Mouse (Mus musculus) hindbrain, embryonic 16.5 days (tissue): ENCODE data around the gene Mtch1. TPM values are rescaled to one million over a fixed set of nuclear protein-coding genes. Genes with fewer than 3 reads are reported as not detected.

Source experiments
- ATAC-seq: fragments of 200-750 bp; cut with Nextera tagmentation; 2 replicates; pipeline ENCODE4 v1.8.0; 2017; ENCODE audit warnings: moderate TSS enrichment, moderate library complexity
- H3K27ac ChIP-seq: fragments of 300-500 bp; sonication (generic); 2 replicates; pipeline ENCODE4 v1.5.1; 2014; ENCODE audit warnings: low read depth, mild to moderate bottlenecking, control low read depth, low read length, moderate library complexity
- H3K27me3 ChIP-seq: fragments of 300-500 bp; sonication (generic); replicated peaks from 2 replicates; pipeline ENCODE4 v1.6.1; 2014; ENCODE audit warnings: low read length; ENCODE audit not compliant: control insufficient read depth, insufficient read depth
- H3K36me3 ChIP-seq: fragments of 300-500 bp; sonication (generic); 2 replicates; pipeline ENCODE4 v1.6.1; 2014; ENCODE audit warnings: mild to moderate bottlenecking, low read length, moderate library complexity, mixed read lengths; ENCODE audit not compliant: control insufficient read depth, insufficient read depth
- H3K4me1 ChIP-seq: fragments of 300-500 bp; sonication (generic); 2 replicates; pipeline ENCODE4 v1.6.1; 2014; ENCODE audit warnings: low read depth, low read length; ENCODE audit not compliant: control insufficient read depth, insufficient read depth
- H3K4me2 ChIP-seq: fragments of 300-500 bp; sonication (generic); 2 replicates; pipeline ENCODE4 v1.6.1; 2014; ENCODE audit warnings: mild to moderate bottlenecking, low read length, control low read depth, moderate library complexity
- H3K4me3 ChIP-seq: fragments of 300-500 bp; sonication (generic); 2 replicates; pipeline ENCODE4 v1.5.1; 2014; ENCODE audit warnings: mild to moderate bottlenecking, low read length, control low read depth, moderate library complexity
- H3K9ac ChIP-seq: fragments of 300-500 bp; sonication (generic); 2 replicates; pipeline ENCODE4 v1.6.1; 2014; ENCODE audit warnings: low read depth, mild to moderate bottlenecking, control low read depth, low read length, moderate library complexity
- H3K9me3 ChIP-seq: fragments of 300-500 bp; sonication (generic); 2 replicates; pipeline ENCODE4 v1.6.1; 2014; ENCODE audit warnings: mild to moderate bottlenecking, low read length, moderate library complexity; ENCODE audit not compliant: control insufficient read depth
- WGBS: fragments of 180-500 bp; shearing (Covaris S2); extraction: QIAGEN DNeasy Blood & Tissue Kit; methylation state at CpG from one replicate; pipeline ENCODE4 v1.1.7; 2014; 5-methylcytosine and 5-hydroxymethylcytosine counted together
- polyA plus RNA-seq: library from polyadenylated mRNA; unstranded; fragments of >200 nt; fragmentation: Nextera tagmentation; extraction: Ambion mirVana; gene quantifications from 2 replicates; pipeline ENCODE4 v1.2.1, GENCODE M21; 2015

Gene Mtch1
- polyA plus RNA-seq, 1 experiment from 2014 or later, result 328 TPM

GRCm38 (mm10) chr17:29310056-29310623, 37.6 kb downstream of the Mtch1 start:
- WGBS, result 84% methylated on average over 21 of the region's 21 CpGs
- Histone ChIP-seq H3K4me2 (no peak overlapping the region), H3K36me3 (no peaks in the 10 kb centered on the region), H3K9me3 (no peaks in the 10 kb centered on the region), H3K27ac (no peak overlapping the region), H3K27me3 (no peaks in the 10 kb centered on the region), H3K4me1 (no peaks in the 10 kb centered on the region), H3K9ac (no peak overlapping the region), H3K4me3 (no peak overlapping the region)
- no peak for ATAC-seq

GRCm38 (mm10) chr17:29305871-29306270, 41.9 kb downstream of the Mtch1 start:
- Histone ChIP-seq H3K4me2 (no peak overlapping the region), H3K27ac (no peak overlapping the region), H3K9ac (no peak overlapping the region), H3K4me1 (no peaks in the 10 kb centered on the region), H3K9me3 (no peaks in the 10 kb centered on the region), H3K36me3 (0 out of 2 replicates have a peak, but pooled peaks cover 11% of the 10 kb centered on the region), H3K27me3 (no peaks in the 10 kb centered on the region), H3K4me3 (no peak overlapping the region)
- WGBS, result 61% methylated on average over 7 of the region's 7 CpGs
- ATAC-seq, result no peak

GRCm38 (mm10) chr17:29305058-29305806, 42.5 kb downstream of the Mtch1 start:
- 23% methylated on average over 15 of the region's 15 CpGs for WGBS
- no peak for ATAC-seq

GRCm38 (mm10) chr17:29304376-29305057, 43.2 kb downstream of the Mtch1 start:
- H3K4me2 ChIP-seq, result no peak overlapping the region
- no peaks in the 10 kb centered on the region for H3K4me1 ChIP-seq
- 68% methylated on average over 13 of the region's 13 CpGs for WGBS
- H3K27me3 ChIP-seq, result no peaks in the 10 kb centered on the region
- no peak overlapping the region for H3K9ac ChIP-seq
- no peak overlapping the region for H3K4me3 ChIP-seq
- H3K27ac ChIP-seq, result no peak overlapping the region
- H3K9me3 ChIP-seq, result no peaks in the 10 kb centered on the region
- H3K36me3 ChIP-seq, result peaks cover 17% of the 10 kb centered on the region; the same call in 1 of the 2 replicates
- no peak for ATAC-seq

More at GRCm38 (mm10) chr17:29305058-29305806, 42.5 kb downstream of the Mtch1 start:
- no peak overlapping the region for H3K4me2 ChIP-seq
- H3K27ac ChIP-seq, result no peak overlapping the region
- H3K4me1 ChIP-seq, result no peaks in the 10 kb centered on the region
- no peaks in the 10 kb centered on the region for H3K9me3 ChIP-seq
- H3K36me3 ChIP-seq, result peaks cover 12% of the 10 kb centered on the region; the same call in 1 of the 2 replicates
- no peak overlapping the region for H3K9ac ChIP-seq
- no peak overlapping the region for H3K4me3 ChIP-seq
- H3K27me3 ChIP-seq, result no peaks in the 10 kb centered on the region

- no peaks in the 10 kb centered on the region for H3K4me1 ChIP-seq
- 77% methylated on average over 3 of the region's 3 CpGs for WGBS
- no peak overlapping the region for H3K9ac ChIP-seq
- no peak overlapping the region for H3K27ac ChIP-seq
- no peaks in the 10 kb centered on the region for H3K27me3 ChIP-seq
- H3K4me2 ChIP-seq, result no peak overlapping the region
- no peak overlapping the region for H3K4me3 ChIP-seq
- no peak for ATAC-seq
- peaks cover 17% of the 10 kb centered on the region; the same call in 1 of the 2 replicates for H3K36me3 ChIP-seq
- H3K9me3 ChIP-seq, result no peaks in the 10 kb centered on the region
Measured at GRCm38 (mm10) chr17:29303856-29304255, 43.9 kb downstream of the Mtch1 start.

GRCm38 (mm10) chr17:29303087-29303486, 44.6 kb downstream of the Mtch1 start:
- Histone ChIP-seq H3K4me3 (no peak overlapping the region), H3K9ac (no peak overlapping the region), H3K4me2 (no peak overlapping the region), H3K27ac (no peak overlapping the region), H3K36me3 (peaks cover 17% of the 10 kb centered on the region; the same call in 1 of the 2 replicates), H3K27me3 (no peaks in the 10 kb centered on the region), H3K4me1 (no peaks in the 10 kb centered on the region), H3K9me3 (no peaks in the 10 kb centered on the region)
- no peak for ATAC-seq
- WGBS, result 62% methylated on average over 3 of the region's 3 CpGs

- Histone ChIP-seq H3K9ac (no peak overlapping the region), H3K36me3 (peaks cover 24% of the 10 kb centered on the region), H3K4me3 (no peak overlapping the region), H3K4me2 (no peak overlapping the region), H3K27ac (no peak overlapping the region), H3K4me1 (no peaks in the 10 kb centered on the region), H3K27me3 (no peaks in the 10 kb centered on the region), H3K9me3 (no peaks in the 10 kb centered on the region)
- no peak for ATAC-seq
- 68% methylated on average over 5 of the region's 5 CpGs for WGBS
Measured at GRCm38 (mm10) chr17:29302149-29302548, 45.6 kb downstream of the Mtch1 start.

- no peaks in the 10 kb centered on the region for H3K4me1 ChIP-seq
- WGBS, result 90% methylated on average over 6 of the region's 6 CpGs
- H3K9ac ChIP-seq, result no peak overlapping the region
- H3K4me2 ChIP-seq, result no peak overlapping the region
- no peak overlapping the region for H3K27ac ChIP-seq
- no peaks in the 10 kb centered on the region for H3K27me3 ChIP-seq
- no peaks in the 10 kb centered on the region for H3K9me3 ChIP-seq
- peaks cover 24% of the 10 kb centered on the region for H3K36me3 ChIP-seq
- H3K4me3 ChIP-seq, result no peak overlapping the region
- ATAC-seq, result no peak
Measured at GRCm38 (mm10) chr17:29301421-29301820, 46.3 kb downstream of the Mtch1 start.

GRCm38 (mm10) chr17:29300926-29301325, 46.8 kb downstream of the Mtch1 start:
- no peaks in the 10 kb centered on the region for H3K4me1 ChIP-seq
- H3K9me3 ChIP-seq, result no peaks in the 10 kb centered on the region
- H3K4me2 ChIP-seq, result no peak overlapping the region
- WGBS, result 88% methylated on average over 7 of the region's 7 CpGs
- H3K27me3 ChIP-seq, result no peaks in the 10 kb centered on the region
- H3K36me3 ChIP-seq, result peaks cover 25% of the 10 kb centered on the region
- no peak overlapping the region for H3K9ac ChIP-seq
- no peak overlapping the region for H3K27ac ChIP-seq
- no peak for ATAC-seq
- H3K4me3 ChIP-seq, result no peak overlapping the region
